Mouse (Mus musculus) erythroid progenitor cell, adult 5-6 weeks (primary cell): ENCODE data around the gene Bzw2. TPM values are rescaled to one million over a fixed set of nuclear protein-coding genes. Genes with fewer than 3 reads are reported as not detected.
A peak's percentile ranks its signal among the peaks of the same experiment; 100 is the strongest.

ENCODE experiments used
- ATAC-seq: replicated peaks from 2 replicates; pipeline ENCODE4 v1.8.0; 2016; ENCODE audit warnings: moderate number of reproducible peaks, mild to moderate bottlenecking, moderate TSS enrichment, inconsistent platforms; ENCODE audit not compliant: poor library complexity, low FRiP score, severe bottlenecking
- total RNA-seq, 2 experiments: library from RNA; stranded (forward) in 1 of 2; stranded (reverse) in 1 of 2; fragments of 150-400 nt in 1 of 2; fragments of 186-747, 209-891 nt in 1 of 2; gene quantifications; 2 replicates each; pipeline versions ENCODE4 v1.2.3 to v1.2.4; 2015 to 2017; ENCODE audit warnings: low replicate concordance in 2 of 2

The Bzw2 gene
- total RNA-seq, 2 experiments from 2014 or later: 13.4 to 18.4 TPM

- no peak for ATAC-seq
Observed at GRCm38 (mm10) chr12:36088804-36089203, 69.1 kb downstream of the Bzw2 start.

- ATAC-seq: no peak
Observed at GRCm38 (mm10) chr12:36085380-36085779, 72.5 kb downstream of the Bzw2 start.

GRCm38 (mm10) chr12:36078101-36078899 is 79.6 kb downstream of the Bzw2 start:
- no peak for ATAC-seq

- no peak for ATAC-seq
Observed at GRCm38 (mm10) chr12:36072860-36073259, 85.0 kb downstream of the Bzw2 start.

GRCm38 (mm10) chr12:36070231-36070630 is 87.6 kb downstream of the Bzw2 start:
- ATAC-seq: no peak

- no peak for ATAC-seq
Observed at GRCm38 (mm10) chr12:36067538-36067937, 90.3 kb downstream of the Bzw2 start.

- ATAC-seq: no peak
Observed at GRCm38 (mm10) chr12:36065911-36066310, 92.0 kb downstream of the Bzw2 start.

GRCm38 (mm10) chr12:36057699-36058098 is 100.2 kb downstream of the Bzw2 start:
- ATAC-seq: no peak

GRCm38 (mm10) chr12:36050276-36050675 is 107.6 kb downstream of the Bzw2 start:
- no peak for ATAC-seq

- no peak for ATAC-seq
Observed at GRCm38 (mm10) chr12:36047593-36047992, 110.3 kb downstream of the Bzw2 start.

- no peak for ATAC-seq
Observed at GRCm38 (mm10) chr12:36046196-36046595, 111.7 kb downstream of the Bzw2 start.

- ATAC-seq: no peak
Observed at GRCm38 (mm10) chr12:36044691-36045090, 113.2 kb downstream of the Bzw2 start.

- ATAC-seq: peak; percentile 91
Observed at GRCm38 (mm10) chr12:36042348-36042778, 115.5 kb downstream of the Bzw2 start, which contains the start of gene Tspan13. Gene Tspan13, minus strand, starts transcription at chr12:36042500.

Other genes with a start within 250 kb of the Bzw2 start
- gene Agr3, start 232.5 kb downstream of the Bzw2 start, total RNA-seq (2015; ENCODE audit: low replicate concordance): not detected in 2 replicates
- gene Agr3, start 232.5 kb downstream of the Bzw2 start, total RNA-seq (2017; ENCODE audit: low replicate concordance): not detected in 2 replicates
- gene Agr2, start 165.2 kb downstream of the Bzw2 start, total RNA-seq (2015; ENCODE audit: low replicate concordance): not detected in 2 replicates
- gene Agr2, start 165.2 kb downstream of the Bzw2 start, total RNA-seq (2017; ENCODE audit: low replicate concordance): not detected in 2 replicates
- 58.4 and 68.3 TPM in 2 replicates for gene Tspan13, start 115.6 kb downstream of the Bzw2 start, total RNA-seq (2015; ENCODE audit: low replicate concordance)
- 30.5 and 44.0 TPM in 2 replicates for gene Tspan13, start 115.6 kb downstream of the Bzw2 start, total RNA-seq (2017; ENCODE audit: low replicate concordance)
- 3.6 and 7.5 TPM in 2 replicates for gene Ankmy2, start 966 bp downstream of the Bzw2 start, total RNA-seq (2015; ENCODE audit: low replicate concordance)
- gene Ankmy2, start 966 bp downstream of the Bzw2 start, total RNA-seq (2017; ENCODE audit: low replicate concordance): 3.2 and 10.0 TPM in 2 replicates
- gene Lrrc72, start 95.3 kb upstream of the Bzw2 start, total RNA-seq (2015; ENCODE audit: low replicate concordance): not detected in 2 replicates
- gene Lrrc72, start 95.3 kb upstream of the Bzw2 start, total RNA-seq (2017; ENCODE audit: low replicate concordance): not detected in 2 replicates
- not detected in 2 replicates for gene Sostdc1, start 156.1 kb upstream of the Bzw2 start, total RNA-seq (2015; ENCODE audit: low replicate concordance)
- not detected in 2 replicates for gene Sostdc1, start 156.1 kb upstream of the Bzw2 start, total RNA-seq (2017; ENCODE audit: low replicate concordance)
- gene Ispd, start 223.4 kb upstream of the Bzw2 start, total RNA-seq (2015; ENCODE audit: low replicate concordance): 0.42 and 0.72 TPM in 2 replicates
- 0.77 and 2.3 TPM in 2 replicates for gene Ispd, start 223.4 kb upstream of the Bzw2 start, total RNA-seq (2017; ENCODE audit: low replicate concordance)
- 2.5 TPM in 1 of 2 replicates, not detected in the other for gene D630036H23Rik, start 224.1 kb upstream of the Bzw2 start, total RNA-seq (2015; ENCODE audit: low replicate concordance)
- not detected in 2 replicates for gene D630036H23Rik, start 224.1 kb upstream of the Bzw2 start, total RNA-seq (2017; ENCODE audit: low replicate concordance)